Mouse (Mus musculus) forebrain, embryonic 13.5 days (tissue): Measurements from ENCODE around the gene Ubac2. TPM values are rescaled to one million over a fixed set of nuclear protein-coding genes. Genes with fewer than 3 reads are reported as not detected.

Experiments used
- ATAC-seq: fragments of 200-750 bp; cut with Nextera tagmentation; 2 replicates; pipeline ENCODE4 v1.8.0; 2017
- H3K27ac ChIP-seq: fragments of 300-500 bp; sonication (generic); 2 replicates; pipeline ENCODE4 v1.5.1; 2015; ENCODE audit warnings: inconsistent platforms, mild to moderate bottlenecking, moderate library complexity
- H3K27me3 ChIP-seq: fragments of 300-500 bp; sonication (generic); 2 replicates; pipeline ENCODE4 v1.6.1; 2015; ENCODE audit warnings: mild to moderate bottlenecking, inconsistent platforms
- H3K36me3 ChIP-seq: fragments of 300-500 bp; sonication (generic); 2 replicates; pipeline ENCODE4 v1.6.1; 2015; ENCODE audit warnings: mild to moderate bottlenecking, inconsistent platforms; ENCODE audit not compliant: poor library complexity, severe bottlenecking
- H3K4me1 ChIP-seq: fragments of 300-500 bp; sonication (generic); 2 replicates; pipeline ENCODE4 v1.6.1; 2015; ENCODE audit warnings: inconsistent platforms
- H3K4me2 ChIP-seq: fragments of 300-500 bp; sonication (generic); 2 replicates; pipeline ENCODE4 v1.6.1; 2015; ENCODE audit warnings: inconsistent platforms, mild to moderate bottlenecking, moderate library complexity
- H3K4me3 ChIP-seq: fragments of 300-500 bp; sonication (generic); 2 replicates; pipeline ENCODE4 v1.5.1; 2015; ENCODE audit warnings: mild to moderate bottlenecking, inconsistent platforms
- H3K9ac ChIP-seq: fragments of 300-500 bp; sonication (generic); 2 replicates; pipeline ENCODE4 v1.6.1; 2015; ENCODE audit warnings: mild to moderate bottlenecking, inconsistent platforms
- H3K9me3 ChIP-seq: fragments of 300-500 bp; sonication (generic); replicated peaks from 2 replicates; pipeline ENCODE4 v1.6.1; 2016; ENCODE audit warnings: inconsistent platforms
- WGBS: fragments of 180-500 bp; shearing (Covaris S2); methylation state at CpG from one replicate; pipeline ENCODE4 v1.1.7; 2015; 5-methylcytosine and 5-hydroxymethylcytosine counted together
- polyA plus RNA-seq: library from polyadenylated mRNA; unstranded; fragments of >200 nt; fragmentation: Nextera tagmentation; extraction: Ambion mirVana; gene quantifications from 2 replicates; pipeline ENCODE4 v1.2.1, GENCODE M21; 2015

The Ubac2 gene
- polyA plus RNA-seq, 1 experiment from 2014 or later, result 56.4 TPM

GRCm38 (mm10) chr14:121896126-121897090 is 18.0 kb downstream of the Ubac2 start:
- H3K4me1 ChIP-seq, result 0 out of 2 replicates have a peak, but pooled peaks cover 4% of the 10 kb centered on the region
- no peak for ATAC-seq

GRCm38 (mm10) chr14:121897773-121898172 is 19.4 kb downstream of the Ubac2 start:
- H3K27ac ChIP-seq, result no peak overlapping the region
- no peak overlapping the region for H3K4me2 ChIP-seq
- no peaks in the 10 kb centered on the region for H3K27me3 ChIP-seq
- ATAC-seq, result no peak
- no peak overlapping the region for H3K4me3 ChIP-seq
- no peaks in the 10 kb centered on the region for H3K9me3 ChIP-seq
- WGBS, result 84% methylated on average over 2 of the region's 2 CpGs
- H3K36me3 ChIP-seq, result no peaks in the 10 kb centered on the region
- H3K4me1 ChIP-seq, result 0 out of 2 replicates have a peak, but pooled peaks cover 4% of the 10 kb centered on the region
- no peak overlapping the region for H3K9ac ChIP-seq

More at GRCm38 (mm10) chr14:121896126-121897090, 18.0 kb downstream of the Ubac2 start:
- no peak overlapping the region for H3K27ac ChIP-seq
- H3K27me3 ChIP-seq, result no peaks in the 10 kb centered on the region
- H3K4me2 ChIP-seq, result no peak overlapping the region
- 70% methylated on average over 6 of the region's 6 CpGs for WGBS
- no peaks in the 10 kb centered on the region for H3K9me3 ChIP-seq
- H3K36me3 ChIP-seq, result no peaks in the 10 kb centered on the region
- H3K9ac ChIP-seq, result no peak overlapping the region
- H3K4me3 ChIP-seq, result no peak overlapping the region

GRCm38 (mm10) chr14:121898509-121898908 is 20.1 kb downstream of the Ubac2 start:
- Histone ChIP-seq H3K4me3 (no peak overlapping the region), H3K36me3 (no peaks in the 10 kb centered on the region), H3K9ac (no peak overlapping the region), H3K4me2 (no peak overlapping the region), H3K27me3 (no peaks in the 10 kb centered on the region), H3K27ac (no peak overlapping the region), H3K4me1 (0 out of 2 replicates have a peak, but pooled peaks cover 4% of the 10 kb centered on the region), H3K9me3 (no peaks in the 10 kb centered on the region)
- no peak for ATAC-seq
- WGBS, result 93% methylated on average over 11 of the region's 11 CpGs

- Histone ChIP-seq H3K36me3 (no peaks in the 10 kb centered on the region), H3K27ac (no peak overlapping the region), H3K4me2 (no peak overlapping the region), H3K9ac (no peak overlapping the region), H3K9me3 (no peaks in the 10 kb centered on the region), H3K4me3 (no peak overlapping the region), H3K27me3 (no peaks in the 10 kb centered on the region), H3K4me1 (0 out of 2 replicates have a peak, but pooled peaks cover 4% of the 10 kb centered on the region)
- WGBS, result 88% methylated on average over 3 of the region's 3 CpGs
- ATAC-seq, result no peak
Measured at GRCm38 (mm10) chr14:121899071-121899470, 20.7 kb downstream of the Ubac2 start.

- Histone ChIP-seq H3K9me3 (no peaks in the 10 kb centered on the region), H3K9ac (no peak overlapping the region), H3K4me2 (no peak overlapping the region), H3K36me3 (peaks cover 15% of the 10 kb centered on the region), H3K27me3 (no peaks in the 10 kb centered on the region), H3K27ac (no peak overlapping the region), H3K4me3 (no peak overlapping the region), H3K4me1 (no peaks in the 10 kb centered on the region)
- ATAC-seq, result no peak
- 93% methylated on average over 6 of the region's 6 CpGs for WGBS
Measured at GRCm38 (mm10) chr14:121901511-121901910, 23.1 kb downstream of the Ubac2 start.

GRCm38 (mm10) chr14:121903381-121903876 is 25.0 kb downstream of the Ubac2 start:
- Histone ChIP-seq H3K27me3 (no peaks in the 10 kb centered on the region), H3K4me1 (no peaks in the 10 kb centered on the region), H3K36me3 (peaks cover 30% of the 10 kb centered on the region), H3K9ac (no peak overlapping the region), H3K9me3 (no peaks in the 10 kb centered on the region), H3K4me3 (no peak overlapping the region), H3K27ac (no peak overlapping the region), H3K4me2 (no peak overlapping the region)
- 96% methylated on average over 7 of the region's 7 CpGs for WGBS
- ATAC-seq, result no peak

- Histone ChIP-seq H3K36me3 (peaks cover 40% of the 10 kb centered on the region), H3K4me3 (no peak overlapping the region), H3K27me3 (no peaks in the 10 kb centered on the region), H3K27ac (no peak overlapping the region), H3K4me2 (no peak overlapping the region), H3K9me3 (no peaks in the 10 kb centered on the region), H3K4me1 (no peaks in the 10 kb centered on the region), H3K9ac (no peak overlapping the region)
- 78% methylated on average over 3 of the region's 3 CpGs for WGBS
- no peak for ATAC-seq
Measured at GRCm38 (mm10) chr14:121904754-121905153, 26.3 kb downstream of the Ubac2 start.

GRCm38 (mm10) chr14:121906341-121906991 is 28.0 kb downstream of the Ubac2 start:
- Histone ChIP-seq H3K4me2 (no peak overlapping the region), H3K4me1 (no peaks in the 10 kb centered on the region), H3K27me3 (no peaks in the 10 kb centered on the region), H3K9me3 (no peaks in the 10 kb centered on the region), H3K4me3 (no peak overlapping the region), H3K36me3 (peaks cover 52% of the 10 kb centered on the region), H3K9ac (no peak overlapping the region), H3K27ac (no peak overlapping the region)
- 88% methylated on average over 8 of the region's 8 CpGs for WGBS
- no peak for ATAC-seq

GRCm38 (mm10) chr14:121906992-121907681 is 28.7 kb downstream of the Ubac2 start:
- Histone ChIP-seq H3K27me3 (no peaks in the 10 kb centered on the region), H3K9ac (no peak overlapping the region), H3K9me3 (no peaks in the 10 kb centered on the region), H3K4me2 (no peak overlapping the region), H3K27ac (no peak overlapping the region), H3K4me3 (no peak overlapping the region), H3K4me1 (no peaks in the 10 kb centered on the region), H3K36me3 (peaks cover 59% of the 10 kb centered on the region)
- ATAC-seq, result no peak
- 93% methylated on average over 11 of the region's 11 CpGs for WGBS

GRCm38 (mm10) chr14:121909868-121910267 is 31.4 kb downstream of the Ubac2 start:
- peaks cover 64% of the 10 kb centered on the region for H3K36me3 ChIP-seq

GRCm38 (mm10) chr14:121912501-121912900 is 34.1 kb downstream of the Ubac2 start:
- no peaks in the 10 kb centered on the region for H3K4me1 ChIP-seq
- WGBS, result 97% methylated on average over 7 of the region's 7 CpGs
- no peak for ATAC-seq
- H3K36me3 ChIP-seq, result peaks cover 54% of the 10 kb centered on the region
- H3K4me2 ChIP-seq, result no peak overlapping the region
- no peak overlapping the region for H3K9ac ChIP-seq
- H3K9me3 ChIP-seq, result no peaks in the 10 kb centered on the region
- no peaks in the 10 kb centered on the region for H3K27me3 ChIP-seq
- H3K4me3 ChIP-seq, result no peak overlapping the region
- no peak overlapping the region for H3K27ac ChIP-seq

More at GRCm38 (mm10) chr14:121909868-121910267, 31.4 kb downstream of the Ubac2 start:
- no peak overlapping the region for H3K27ac ChIP-seq
- no peaks in the 10 kb centered on the region for H3K9me3 ChIP-seq
- no peaks in the 10 kb centered on the region for H3K27me3 ChIP-seq
- H3K4me3 ChIP-seq, result no peak overlapping the region
- H3K4me2 ChIP-seq, result no peak overlapping the region
- no peak for ATAC-seq
- H3K9ac ChIP-seq, result no peak overlapping the region
- WGBS, result 95% methylated on average over 6 of the region's 6 CpGs
- no peaks in the 10 kb centered on the region for H3K4me1 ChIP-seq
